Mouse (Mus musculus) stomach, postnatal 0 days (tissue): ENCODE measurements around the gene Dhx32. TPM values are rescaled to one million over a fixed set of nuclear protein-coding genes. Genes with fewer than 3 reads are reported as not detected.
A peak's percentile ranks its signal among the peaks of the same experiment; 100 is the strongest.

Experiments used
- ATAC-seq: fragments of 200-750 bp; cut with Nextera tagmentation; 2 replicates; pipeline ENCODE4 v1.8.0; 2017; ENCODE audit not compliant: low FRiP score, low TSS enrichment
- DNase-seq: peaks from one replicate; pipeline ENCODE4 v3.0.0-alpha.2; 2016; ENCODE audit warnings: low spot score
- H3K27ac ChIP-seq: fragments of 300-500 bp; sonication (generic); replicated peaks from 2 replicates; pipeline ENCODE4 v1.5.1; 2014; ENCODE audit warnings: mild to moderate bottlenecking, control low read depth
- H3K27me3 ChIP-seq: fragments of 300-500 bp; sonication (generic); 2 replicates; pipeline ENCODE4 v1.6.1; 2014; ENCODE audit warnings: low read length; ENCODE audit not compliant: control insufficient read depth, insufficient read depth
- H3K36me3 ChIP-seq: fragments of 300-500 bp; sonication (generic); 2 replicates; pipeline ENCODE4 v1.6.1; 2014; ENCODE audit warnings: low read length, mixed read lengths; ENCODE audit not compliant: control insufficient read depth, insufficient read depth
- H3K4me1 ChIP-seq: fragments of 300-500 bp; sonication (generic); replicated peaks from 2 replicates; pipeline ENCODE4 v1.6.1; 2014; ENCODE audit warnings: antibody characterized with exemption; ENCODE audit not compliant: control insufficient read depth, insufficient read depth
- H3K4me2 ChIP-seq: fragments of 300-500 bp; sonication (generic); replicated peaks from 2 replicates; pipeline ENCODE4 v1.6.1; 2014; ENCODE audit warnings: low read depth, mild to moderate bottlenecking, control low read depth, moderate library complexity
- H3K4me3 ChIP-seq: fragments of 300-500 bp; sonication (generic); 2 replicates; pipeline ENCODE4 v1.5.1; 2014; ENCODE audit warnings: low read depth, low read length, control low read depth
- H3K9ac ChIP-seq: fragments of 300-500 bp; sonication (generic); 2 replicates; pipeline ENCODE4 v1.6.1; 2014; ENCODE audit warnings: mild to moderate bottlenecking, low read length, control low read depth, mixed read lengths
- H3K9me3 ChIP-seq: fragments of 300-500 bp; sonication (generic); 2 replicates; pipeline ENCODE4 v1.6.1; 2016; ENCODE audit warnings: low read length; ENCODE audit not compliant: control insufficient read depth
- CTCF ChIP-seq: IDR thresholded peaks from 2 replicates; pipeline ENCODE4 v1.5.1; 2016; ENCODE audit warnings: antibody characterized with exemption, low read depth, mild to moderate bottlenecking, moderate library complexity
- EP300 ChIP-seq: optimal IDR thresholded peaks from 2 replicates; pipeline ENCODE3; 2016; ENCODE audit warnings: antibody characterized with exemption
- WGBS: fragments of 180-500 bp; shearing (Covaris S2); extraction: QIAGEN DNeasy Blood & Tissue Kit; methylation state at CpG from one replicate; pipeline ENCODE4 v1.1.7; 2014; 5-methylcytosine and 5-hydroxymethylcytosine counted together
- polyA plus RNA-seq: library from polyadenylated mRNA; unstranded; fragments of >200 nt; fragmentation: Nextera tagmentation; extraction: Ambion mirVana; gene quantifications from 2 replicates; pipeline ENCODE4 v1.2.1, GENCODE M21; 2015

Dhx32 gene
- polyA plus RNA-seq, 1 experiment from 2014 or later, result 57.6 TPM

GRCm38 (mm10) chr7:133718580-133718979, 63.9 kb downstream of the Dhx32 start:
- Histone ChIP-seq H3K9me3 (no peaks in the 10 kb centered on the region), H3K4me1 (no peaks in the 10 kb centered on the region), H3K36me3 (peaks cover 29% of the 10 kb centered on the region), H3K27me3 (no peaks in the 10 kb centered on the region), H3K4me3 (no peak overlapping the region), H3K4me2 (no peak overlapping the region), H3K9ac (no peak overlapping the region), H3K27ac (no peak overlapping the region)
- TF ChIP-seq CTCF, result peak; percentile 44
- TF ChIP-seq EP300, result no peak
- WGBS, result 91% methylated on average over 1 of the region's 1 CpGs
- DNase-seq, result no peak
- ATAC-seq, result no peak

GRCm38 (mm10) chr7:133715387-133715786, 67.1 kb downstream of the Dhx32 start:
- WGBS, result 82% methylated on average over 4 of the region's 4 CpGs
- no peak overlapping the region for H3K27ac ChIP-seq
- H3K4me3 ChIP-seq, result no peak overlapping the region
- TF ChIP-seq CTCF, result no peak
- TF ChIP-seq EP300, result no peak
- no peaks in the 10 kb centered on the region for H3K9me3 ChIP-seq
- H3K9ac ChIP-seq, result no peak overlapping the region
- no peaks in the 10 kb centered on the region for H3K27me3 ChIP-seq
- H3K36me3 ChIP-seq, result peaks cover 18% of the 10 kb centered on the region
- H3K4me1 ChIP-seq, result no peaks in the 10 kb centered on the region
- no peak overlapping the region for H3K4me2 ChIP-seq
- ATAC-seq (no peak), DNase-seq (no peak)

- Histone ChIP-seq H3K4me1 (peaks cover 3% of the 10 kb centered on the region; the same call in 1 of the 2 replicates), H3K27me3 (no peaks in the 10 kb centered on the region), H3K36me3 (no peaks in the 10 kb centered on the region; the same call in 1 of the 2 replicates), H3K9ac (no peak overlapping the region), H3K4me2 (no peak overlapping the region), H3K4me3 (no peak overlapping the region), H3K27ac (no peak overlapping the region), H3K9me3 (no peaks in the 10 kb centered on the region)
- no peak for DNase-seq
- TF ChIP-seq CTCF (peak; percentile 46), EP300 (no peak)
- 88% methylated on average over 2 of the region's 2 CpGs for WGBS
- no peak for ATAC-seq
These were observed 75.2 kb downstream of the Dhx32 start for GRCm38 (mm10) chr7:133707301-133707700.

- H3K4me3 ChIP-seq, result no peak overlapping the region
- no peak overlapping the region for H3K4me2 ChIP-seq
- TF ChIP-seq EP300 (no peak), CTCF (no peak)
- H3K9me3 ChIP-seq, result no peaks in the 10 kb centered on the region
- no peaks in the 10 kb centered on the region for H3K27me3 ChIP-seq
- no peak overlapping the region for H3K27ac ChIP-seq
- 0 out of 2 replicates have a peak, but pooled peaks cover 3% of the 10 kb centered on the region for H3K36me3 ChIP-seq
- no peak for ATAC-seq
- H3K4me1 ChIP-seq, result no peaks in the 10 kb centered on the region; the same call in 1 of the 2 replicates
- no peak for DNase-seq
- H3K9ac ChIP-seq, result no peak overlapping the region
- 89% methylated on average over 7 of the region's 7 CpGs for WGBS
These were observed 78.6 kb downstream of the Dhx32 start for GRCm38 (mm10) chr7:133703906-133704305.

- Histone ChIP-seq H3K27ac (no peak overlapping the region), H3K4me3 (no peak overlapping the region), H3K9ac (no peak overlapping the region), H3K27me3 (no peaks in the 10 kb centered on the region), H3K9me3 (no peaks in the 10 kb centered on the region), H3K36me3 (0 out of 2 replicates have a peak, but pooled peaks cover 3% of the 10 kb centered on the region), H3K4me1 (no peaks in the 10 kb centered on the region), H3K4me2 (no peak overlapping the region)
- DNase-seq (no peak), ATAC-seq (no peak)
- TF ChIP-seq EP300 (no peak), CTCF (no peak)
- 68% methylated on average over 10 of the region's 10 CpGs for WGBS
These were observed 80.2 kb downstream of the Dhx32 start for GRCm38 (mm10) chr7:133702333-133702732.

GRCm38 (mm10) chr7:133701366-133701765, 81.2 kb downstream of the Dhx32 start:
- no peak overlapping the region for H3K4me3 ChIP-seq
- ATAC-seq, result no peak
- DNase-seq, result no peak
- 0 out of 2 replicates have a peak, but pooled peaks cover 3% of the 10 kb centered on the region for H3K36me3 ChIP-seq
- H3K9ac ChIP-seq, result no peak overlapping the region
- 97% methylated on average over 7 of the region's 7 CpGs for WGBS
- TF ChIP-seq CTCF, result no peak
- no peak for TF ChIP-seq EP300
- H3K4me2 ChIP-seq, result no peak overlapping the region
- H3K4me1 ChIP-seq, result no peaks in the 10 kb centered on the region
- no peaks in the 10 kb centered on the region for H3K9me3 ChIP-seq
- no peak overlapping the region for H3K27ac ChIP-seq
- no peaks in the 10 kb centered on the region for H3K27me3 ChIP-seq
